In the genomic region with DNA sequence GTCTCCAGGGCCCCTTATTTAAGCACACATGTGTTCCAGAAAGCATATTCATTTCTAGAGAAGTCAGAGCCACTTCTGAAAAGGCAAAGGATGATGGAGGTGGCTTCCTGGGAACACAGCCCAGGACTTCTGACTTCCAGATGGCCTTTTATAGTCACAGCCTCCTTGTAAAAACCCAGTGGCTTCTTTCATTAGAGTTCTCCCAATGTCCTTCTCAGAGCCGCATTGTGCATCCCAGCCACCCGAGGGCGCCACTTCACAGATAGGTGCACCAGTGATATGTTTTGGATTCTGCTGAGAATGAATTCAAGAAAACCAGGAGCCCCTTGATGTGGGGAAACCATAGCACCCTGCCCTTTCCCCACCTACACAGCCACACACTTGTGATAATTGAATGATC, we compare ENCODE assay signal across 10 mouse cellular contexts.
DNase-seq lines count a peak whose midpoint lies in the region; ATAC-seq lines count a peak whose summit lies in the region.
"Had no signal": no experiment of that assay in that cellular context is flagged by ENCODE, and none has a peak within 500 bp of the region (broad histone marks: within the 10 kb centered on the region; RNA-seq: fewer than 3 reads in every experiment).

No protein-coding gene starts in this region.

- H3K4me2 ChIP-seq in heart, embryonic 11.5 days = no peak overlapping the region
- H3K4me2 ChIP-seq: liver, embryonic 15.5 days had no signal

- no peak for ATAC-seq in heart, embryonic 11.5 days (replicated peaks; ENCODE audit: insufficient number of reproducible peaks, low FRiP score, low TSS enrichment)

- H3K9me3 ChIP-seq in heart, embryonic 11.5 days (replicated peaks; ENCODE audit: control insufficient read depth, low read length) = no peaks in the 10 kb centered on the region
- H3K9me3 ChIP-seq: liver, embryonic 15.5 days had no signal

- no peaks in the 10 kb centered on the region for H3K36me3 ChIP-seq in heart, embryonic 11.5 days (ENCODE audit: control insufficient read depth, insufficient read depth, low read length)
- H3K36me3 ChIP-seq: liver, embryonic 15.5 days had no signal

- H3K4me3 ChIP-seq in heart, embryonic 11.5 days (ENCODE audit: low read depth, low read length) = no peak overlapping the region
- H3K4me3 ChIP-seq: liver, embryonic 15.5 days had no signal

- no peak overlapping the region for H3K9ac ChIP-seq in heart, embryonic 11.5 days (ENCODE audit: low read depth, low read length)
- H3K9ac ChIP-seq: liver, embryonic 15.5 days had no signal

- H3K27me3 ChIP-seq in heart, embryonic 11.5 days (ENCODE audit: control insufficient read depth, insufficient read depth, low read length) = no peaks in the 10 kb centered on the region
- H3K27me3 ChIP-seq: CH12.LX; liver, embryonic 15.5 days had no signal

- H3K4me1 ChIP-seq in heart, embryonic 11.5 days (ENCODE audit: control insufficient read depth, insufficient read depth, low read length) = no peaks in the 10 kb centered on the region
- H3K4me1 ChIP-seq: liver, embryonic 15.5 days had no signal

- intact Hi-C loops in heart, postnatal 36 days (cut with DNase I) = loop anchor here (1.0 to 5.0 kb wide), 3 partner anchors 68 to 212 kb away; no protein-coding TSS in a partner anchor

- 29% methylated on average over 3 of the region's 3 CpGs for WGBS in heart, embryonic 11.5 days (ENCODE audit: insufficient replicate concordance)

- peak; percentile 90 for DNase-seq in heart, adult 11 months
- DNase-seq in right cerebral cortex, adult 2 months (ENCODE audit: low spot score in 2 of 2) = peak; percentile 45 to 51
- no peak for DNase-seq in right cerebral cortex, postnatal 25 days
- peak; percentile 69 for DNase-seq in cerebellum, postnatal 10 days
- peak; percentile 50 to 70 for DNase-seq in heart, postnatal 36 days
- DNase-seq in lung, postnatal 36 days = peak; percentile 73
- DNase-seq in B cell, adult 2 months = no peak

- H3K27ac ChIP-seq in heart, embryonic 11.5 days (ENCODE audit: low read depth, low read length) = no peak overlapping the region
- H3K27ac ChIP-seq: liver, embryonic 15.5 days had no signal

Comparison
In these comparisons a context has a peak if more than half of its experiments do, and no peak if none do; other contexts are left out.
1. DNase-seq: peak in heart, adult 11 months (single experiment), right cerebral cortex, adult 2 months (2 of 2), cerebellum, postnatal 10 days (2 of 2), heart, postnatal 36 days (2 of 2) and lung, postnatal 36 days (single experiment); none in right cerebral cortex, postnatal 25 days (single experiment) and B cell, adult 2 months (0 of 2).